Mouse (Mus musculus) gastrocnemius, postnatal 36 days (tissue): ENCODE results near the gene Atp13a2. TPM values are rescaled to one million over a fixed set of nuclear protein-coding genes. Genes with fewer than 3 reads are reported as not detected.

Source experiments
- DNase-seq, 2 experiments: peaks; one replicate each; pipeline ENCODE4 v3.0.0; 2022
- intact Hi-C: fragments of 180-260 bp; cut with DNase I; formaldehyde crosslinking; loops from one replicate; pipeline ENCODE4 v1.15.1; 2025
- total RNA-seq, 2 experiments: library from RNA; stranded (reverse); gene quantifications; 2 replicates each; pipeline ENCODE4 v1.2.3; 2021

Gene Atp13a2
- total RNA-seq, 2 experiments from 2014 or later, result 16.6 to 17.5 TPM

DNA sequence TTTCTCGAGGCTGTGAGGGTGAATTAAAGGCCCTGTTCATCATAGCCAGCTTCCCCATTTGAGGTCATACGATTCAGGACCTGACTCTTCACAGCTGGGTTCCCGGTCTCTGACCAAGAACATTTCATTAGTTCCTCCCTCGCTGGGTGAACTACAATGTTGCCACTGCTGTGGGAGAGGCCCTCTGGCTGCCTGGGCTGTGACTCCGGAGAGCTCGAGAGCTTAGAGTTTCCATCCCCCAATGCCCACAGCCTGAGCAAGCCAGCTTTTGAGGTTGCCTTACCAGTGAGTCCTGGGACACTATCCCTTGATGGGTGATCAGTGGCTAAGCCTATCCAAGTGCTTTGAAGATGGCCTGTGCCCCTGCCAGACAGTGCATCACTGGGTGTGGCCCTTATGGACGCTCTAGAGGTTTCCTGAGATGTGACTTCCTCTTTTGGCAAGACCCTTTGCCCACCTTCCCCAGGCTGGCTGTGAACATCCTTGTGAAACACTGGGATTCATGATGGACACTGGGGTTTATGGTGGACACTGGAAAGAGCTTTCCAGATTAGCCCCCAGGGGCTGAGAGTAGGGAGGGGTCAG lies 2.1 kb downstream of the Atp13a2 start:
- intact Hi-C loops, result no loop called here
- DNase-seq, result no peak

DNA sequence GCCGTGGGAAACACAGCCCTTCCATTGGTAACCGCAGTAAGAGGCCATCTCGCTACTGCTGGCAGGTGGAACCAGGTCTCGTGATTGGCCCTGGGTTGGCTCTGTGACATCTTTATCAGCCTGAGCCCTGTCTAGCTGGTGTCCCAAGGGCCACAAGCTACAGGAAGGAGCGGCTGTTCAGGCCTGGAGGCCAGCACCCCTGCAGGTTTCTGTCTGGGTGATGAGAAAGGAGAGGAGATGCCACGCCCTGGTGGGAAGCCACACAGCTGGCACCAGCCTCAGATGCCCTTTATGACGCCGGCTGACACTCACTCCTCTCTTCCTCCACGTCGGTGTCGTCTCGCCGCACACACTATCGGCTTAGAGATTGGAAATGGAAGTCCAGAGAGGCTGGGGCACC lies 2.8 kb downstream of the Atp13a2 start:
- no peak for DNase-seq
- intact Hi-C loops, result no loop called here

DNA sequence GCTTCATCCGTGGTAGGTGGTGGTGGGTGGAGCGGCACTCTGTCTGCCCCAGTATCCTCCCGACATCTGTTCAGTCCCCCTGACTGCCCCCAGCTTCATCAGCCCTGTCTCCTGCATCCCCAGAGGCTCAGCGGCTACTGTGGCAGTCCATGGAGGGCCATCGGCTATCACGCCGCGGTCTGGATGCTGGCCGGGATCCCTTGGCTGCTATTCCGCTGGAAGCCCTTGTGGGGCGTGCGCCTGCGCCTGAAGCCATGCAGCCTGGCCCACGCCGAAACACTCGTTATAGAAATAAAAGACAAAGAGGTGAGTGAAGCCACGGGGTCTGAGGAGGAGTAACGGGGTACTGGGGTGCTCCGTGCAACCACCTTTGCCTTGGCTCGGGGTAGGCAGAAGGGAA lies 5.5 kb downstream of the Atp13a2 start:
- intact Hi-C loops, result no loop called here
- DNase-seq, result no peak

DNA sequence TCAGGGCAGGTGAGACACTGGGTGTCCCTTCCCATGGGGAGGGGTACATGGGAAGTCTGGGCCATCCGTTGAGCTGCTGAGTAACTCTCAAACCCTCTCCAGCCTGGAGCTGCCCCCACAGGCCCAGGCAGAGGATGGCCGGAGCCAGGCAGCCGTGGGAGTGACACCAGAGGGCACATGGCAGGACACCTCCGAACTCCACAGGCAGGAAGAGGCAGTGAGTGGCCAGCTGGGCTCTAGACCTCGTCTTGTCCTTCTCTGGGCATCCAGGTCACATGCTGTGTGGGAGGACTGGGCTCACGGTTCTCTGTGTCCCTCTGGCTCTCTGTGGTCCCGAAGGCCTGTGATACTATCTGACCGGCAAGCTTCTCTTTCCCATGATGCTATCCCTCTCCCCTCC lies 7.2 kb downstream of the Atp13a2 start:
- intact Hi-C loops, result no loop called here
- DNase-seq, result no peak

DNA sequence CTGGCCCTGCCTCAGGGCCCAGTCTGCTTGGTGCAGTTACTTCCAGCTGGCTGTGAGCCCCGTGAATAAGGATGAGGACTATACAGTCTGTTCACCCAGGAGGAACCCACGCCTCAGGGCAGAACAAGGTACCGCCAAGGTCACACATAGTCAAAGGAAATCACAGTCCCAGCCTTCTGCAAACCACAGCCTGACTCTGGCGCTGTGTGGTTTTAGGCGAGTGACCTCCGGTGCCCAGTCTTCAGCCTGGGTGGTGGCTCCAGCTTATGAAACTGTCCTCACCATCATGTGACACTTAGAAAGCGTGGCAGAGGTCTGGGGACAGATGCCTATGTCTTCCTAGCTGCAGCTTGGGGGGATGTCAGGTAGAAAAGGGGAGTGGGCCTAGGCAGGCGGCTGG lies 9.1 kb downstream of the Atp13a2 start:
- intact Hi-C loops, result loop anchor here (5.0 kb wide), 1 partner anchor 1251 kb away; no protein-coding TSS in a partner anchor

DNA sequence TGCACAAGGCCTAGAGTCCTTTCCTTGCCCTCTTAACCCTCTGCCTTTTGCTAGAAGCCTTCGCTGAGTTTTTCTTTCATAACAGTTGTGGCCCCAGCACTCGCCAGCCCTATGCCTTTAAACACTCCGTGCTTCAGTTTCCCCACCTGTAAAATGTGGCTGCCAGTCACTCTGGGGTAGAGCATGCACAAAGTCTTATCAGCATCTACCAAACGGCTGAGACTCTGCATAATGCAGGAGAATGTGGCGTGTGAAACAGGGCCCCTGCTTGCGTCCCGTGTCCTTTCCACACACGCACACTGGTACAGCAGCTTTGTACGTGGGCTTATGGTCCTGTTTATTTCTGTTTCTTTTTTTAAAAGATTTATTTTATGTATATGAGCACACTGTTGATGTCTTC lies 10.1 kb downstream of the Atp13a2 start:
- DNase-seq, result no peak
- intact Hi-C loops, result loop anchor here (5.0 kb wide), 1 partner anchor 1250 kb away; no protein-coding TSS in a partner anchor

More for the DNA sequence above, 9.1 kb downstream of the Atp13a2 start:
- no peak for DNase-seq

DNA sequence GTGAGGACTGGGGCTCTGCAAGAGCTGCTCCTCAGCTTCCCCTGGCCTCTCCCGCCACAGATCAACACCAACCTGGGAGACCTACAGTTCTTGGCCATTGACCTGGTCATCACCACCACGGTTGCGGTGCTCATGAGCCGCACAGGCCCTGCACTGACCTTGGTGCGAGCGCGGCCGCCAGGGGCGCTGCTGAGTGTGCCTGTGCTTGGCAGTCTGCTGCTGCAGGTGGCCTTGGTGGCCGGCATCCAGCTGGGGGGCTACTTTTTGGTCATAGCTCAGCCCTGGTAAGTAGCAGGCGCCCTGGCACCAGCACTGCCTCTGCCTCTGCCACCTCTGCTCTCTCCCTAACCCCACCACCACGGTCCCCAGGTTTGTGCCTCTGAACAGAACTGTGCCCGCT lies 19.3 kb downstream of the Atp13a2 start:
- DNase-seq, result no peak
- intact Hi-C loops, result no loop called here

DNA sequence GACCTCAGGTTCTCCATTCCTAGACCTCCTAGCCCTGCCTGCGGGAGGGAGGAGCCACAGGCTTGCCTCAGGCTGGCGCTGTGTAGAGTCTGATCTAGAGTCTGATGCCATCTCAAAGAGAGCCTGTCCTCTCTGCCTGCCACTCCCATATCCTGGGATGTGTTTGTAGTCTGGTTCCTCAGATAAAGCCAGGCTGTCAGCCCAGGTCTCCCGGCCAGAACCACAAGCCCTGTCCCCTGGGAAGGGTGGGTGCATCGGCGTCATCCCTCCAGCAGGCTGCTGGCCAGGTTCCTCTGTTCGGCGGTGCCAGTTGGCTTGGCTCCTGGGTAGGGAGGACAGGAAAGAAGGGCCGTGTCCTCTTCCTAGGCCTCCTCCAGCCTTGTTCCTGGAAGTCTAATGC lies 21.4 kb downstream of the Atp13a2 start:
- intact Hi-C loops, result no loop called here
- peak; percentile 56 to 65 for DNase-seq

DNA sequence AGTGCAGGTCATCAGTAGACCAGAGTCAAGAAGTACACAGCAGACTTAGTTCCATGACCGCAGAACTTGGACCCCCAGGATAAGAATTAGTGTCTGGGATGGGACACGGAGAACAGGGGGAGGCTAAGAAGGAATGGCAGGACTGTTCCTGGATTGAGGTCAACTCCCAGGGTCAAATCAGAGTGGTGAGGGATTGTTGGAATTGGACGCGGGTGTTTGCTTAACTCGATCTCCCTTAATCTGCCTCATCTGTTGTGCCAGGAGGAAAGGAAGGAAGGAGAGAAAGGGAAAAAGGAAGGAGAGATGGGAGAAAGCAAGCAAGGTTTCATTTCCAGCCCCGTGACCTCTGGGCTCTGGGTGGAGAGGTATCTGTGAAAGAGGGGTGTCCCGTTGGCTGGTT lies 23.4 kb downstream of the Atp13a2 start, which contains the start of gene Mfap2:
Gene Mfap2, plus strand, starts transcription at position 301 of the 400 bp plus-strand sequence.
- no peak for DNase-seq
- intact Hi-C loops, result no loop called here

DNA sequence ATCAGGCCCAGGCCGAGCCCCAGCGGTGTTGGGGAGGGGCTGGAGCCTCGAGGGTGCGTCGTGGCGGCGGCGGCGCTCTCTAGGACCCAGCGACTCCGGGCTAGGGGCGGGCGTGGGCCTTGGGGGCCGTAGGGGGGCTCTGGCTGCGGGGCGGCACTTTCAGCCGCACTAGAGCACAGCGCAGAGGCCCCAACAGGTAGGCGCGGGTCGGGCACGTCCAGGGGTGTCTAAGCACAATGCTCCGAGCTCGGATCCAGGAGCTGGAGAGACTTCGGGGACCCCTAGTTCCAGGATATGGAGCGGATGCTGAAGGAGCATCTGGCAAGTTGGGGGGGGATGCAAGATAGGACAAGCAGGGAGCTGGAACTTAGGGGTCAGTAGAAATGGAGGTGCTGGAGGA lies 23.9 kb downstream of the Atp13a2 start:
- no peak for DNase-seq
- intact Hi-C loops, result no loop called here

DNA sequence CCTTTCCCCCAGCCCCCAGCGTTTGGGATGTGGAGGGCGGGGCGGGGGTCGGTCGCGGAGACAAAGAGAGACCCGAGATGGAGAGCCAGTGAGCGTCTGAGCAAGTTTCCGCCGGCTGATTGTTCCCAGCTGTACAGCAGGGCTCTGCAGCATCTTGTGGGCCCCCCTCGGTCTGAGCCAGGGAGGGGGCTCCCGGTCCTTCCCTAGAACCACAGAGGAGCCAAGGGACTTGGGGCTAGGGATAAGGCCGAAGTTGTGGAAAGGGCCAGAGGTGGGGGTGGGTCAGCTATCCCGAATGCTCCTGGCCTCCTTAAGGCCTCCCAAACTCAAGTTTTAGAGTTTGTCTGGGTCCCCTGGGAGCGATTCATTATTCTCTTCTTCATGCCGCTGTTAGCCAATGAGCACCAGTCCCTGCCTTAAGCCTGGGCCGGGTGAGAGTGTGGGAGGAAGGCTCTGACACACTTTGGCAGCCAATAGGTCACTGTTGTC lies 24.3 kb downstream of the Atp13a2 start:
- no peak for DNase-seq
- intact Hi-C loops, result no loop called here

DNA sequence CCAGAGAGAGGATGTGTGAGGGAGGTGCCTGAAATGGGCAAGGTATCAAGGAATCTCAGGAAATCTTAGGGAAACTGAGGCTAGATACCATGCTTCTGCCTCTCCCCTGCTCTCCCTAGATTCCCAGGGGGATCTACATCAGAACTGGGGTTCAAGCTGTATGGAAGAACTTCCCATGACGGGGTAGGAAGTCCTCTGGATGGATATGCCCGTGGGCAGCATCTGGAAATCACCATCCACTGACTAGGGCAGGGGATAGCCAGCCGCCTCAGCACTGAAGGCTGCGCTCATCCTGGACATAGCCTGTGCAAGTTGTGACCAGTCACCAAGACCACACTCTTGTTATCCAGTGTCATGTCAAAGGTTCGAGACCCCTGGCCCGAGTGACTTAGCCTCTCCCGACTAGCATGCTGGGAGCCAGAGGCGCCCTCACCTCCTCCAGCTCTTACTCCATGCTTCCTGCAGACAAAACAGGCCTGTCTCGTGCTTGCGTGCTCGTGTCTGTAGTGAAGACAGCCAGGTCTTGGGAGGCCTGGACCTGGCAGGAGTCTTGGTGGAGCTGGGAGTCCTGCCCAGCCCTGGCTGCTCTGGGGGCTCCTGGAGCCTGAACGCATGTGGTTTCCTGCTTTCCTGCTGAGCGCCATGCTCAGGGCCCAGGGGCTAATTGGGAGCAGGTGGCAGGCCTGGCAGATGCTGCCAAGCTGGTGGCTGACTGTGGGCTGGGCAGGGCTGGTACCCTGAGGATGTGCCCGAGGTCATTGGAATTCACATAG lies 25.1 kb downstream of the Atp13a2 start:
- DNase-seq, result peak; percentile 53 to 57
- intact Hi-C loops, result no loop called here

DNA sequence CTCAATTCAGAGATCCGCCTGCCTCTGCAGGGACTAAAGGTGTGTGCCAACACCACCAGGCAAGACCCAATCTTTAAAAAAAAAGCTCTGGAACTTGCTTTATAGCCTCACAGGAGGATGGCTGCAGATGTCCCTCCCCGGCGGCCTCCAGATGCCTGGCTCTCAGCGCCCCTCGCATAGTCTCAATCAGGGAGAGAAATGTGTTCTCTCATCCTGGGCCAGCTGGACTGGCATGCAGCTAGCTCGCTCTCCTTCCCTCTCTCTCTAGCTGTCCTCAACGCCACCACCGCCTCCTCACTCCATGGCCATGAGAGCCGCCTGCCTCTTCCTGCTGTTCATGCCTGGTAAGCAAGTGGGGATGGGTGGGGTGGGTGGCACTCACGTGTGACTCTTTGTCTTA lies 25.9 kb downstream of the Atp13a2 start:
- no peak for DNase-seq
- intact Hi-C loops, result no loop called here

DNA sequence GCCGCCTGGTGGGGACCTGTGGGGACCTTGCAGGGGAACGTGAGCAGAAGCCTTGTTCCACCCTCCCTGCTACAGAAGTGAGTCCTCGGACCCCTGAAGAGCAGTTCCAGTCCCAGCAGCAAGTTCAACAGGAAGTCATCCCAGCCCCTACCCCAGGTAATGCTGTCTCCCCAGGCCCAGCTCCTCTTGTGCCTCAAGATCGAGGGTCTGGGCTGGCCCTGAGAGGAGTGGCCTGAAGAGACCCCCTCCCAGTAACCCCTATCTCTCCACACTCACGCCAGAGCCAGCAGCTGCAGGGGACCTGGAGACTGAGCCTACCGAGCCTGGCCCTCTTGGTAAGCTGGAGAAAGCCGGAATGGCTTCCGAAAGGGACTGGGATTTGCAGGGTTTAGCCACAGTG lies 27.4 kb downstream of the Atp13a2 start:
- intact Hi-C loops, result no loop called here
- no peak for DNase-seq

DNA sequence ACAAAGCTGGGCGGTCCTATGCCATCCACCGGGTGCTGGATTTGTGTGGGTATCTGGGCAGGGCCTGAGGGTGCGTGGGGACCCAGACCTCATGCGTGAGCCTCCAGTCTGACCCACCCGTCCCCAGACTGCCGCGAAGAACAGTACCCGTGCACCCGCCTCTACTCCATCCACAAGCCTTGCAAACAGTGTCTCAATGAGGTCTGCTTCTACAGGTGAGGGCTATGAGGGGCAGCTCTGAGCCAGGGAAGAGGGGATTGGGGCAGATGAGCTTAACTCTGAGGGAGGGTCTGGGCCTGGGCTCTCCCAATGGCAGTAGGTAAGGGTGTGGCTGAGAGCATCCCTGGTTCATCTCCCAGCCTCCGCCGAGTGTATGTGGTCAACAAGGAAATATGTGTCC lies 28.2 kb downstream of the Atp13a2 start:
- DNase-seq, result no peak
- intact Hi-C loops, result no loop called here

DNA sequence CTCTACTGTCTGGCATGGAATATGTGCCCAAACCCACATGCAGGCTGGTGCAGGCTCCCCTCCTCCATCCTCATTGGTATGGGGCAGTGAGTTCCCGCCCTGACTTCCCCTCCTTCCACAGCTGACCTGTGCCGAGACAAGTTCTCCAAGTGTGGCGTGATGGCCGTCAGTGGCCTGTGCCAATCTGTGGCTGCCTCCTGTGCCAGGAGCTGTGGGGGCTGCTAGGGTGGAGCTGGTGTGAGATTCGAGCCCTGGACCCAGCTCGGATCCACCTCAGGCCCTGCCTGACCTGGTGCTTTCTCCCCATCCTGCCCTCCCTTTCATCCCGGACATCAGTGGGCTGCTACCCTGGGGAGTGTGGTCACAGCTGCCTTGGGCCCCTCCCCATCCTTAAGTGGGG lies 28.7 kb downstream of the Atp13a2 start:
- intact Hi-C loops, result no loop called here
- no peak for DNase-seq

DNA sequence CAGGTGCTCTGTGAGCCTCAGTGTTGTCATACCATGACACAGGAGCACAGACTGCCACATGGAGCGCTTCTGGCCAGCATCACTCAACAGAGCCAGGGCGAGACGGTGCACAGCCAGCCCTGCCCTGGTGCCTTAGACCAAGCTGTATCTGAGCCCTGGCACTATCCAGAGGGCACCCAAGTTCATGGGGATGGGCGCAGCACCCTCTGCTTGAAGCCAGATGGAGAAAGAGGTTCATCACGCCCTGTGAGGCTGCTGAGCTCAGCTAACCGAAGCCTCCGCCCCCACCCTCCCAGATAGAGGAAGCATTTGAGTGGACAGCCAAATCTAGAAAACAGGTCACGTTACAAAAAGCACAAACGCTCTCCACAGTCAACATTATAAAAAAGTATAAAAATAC lies 29.6 kb downstream of the Atp13a2 start:
- DNase-seq, result peak in 1 of 2 experiments; percentile 38
- intact Hi-C loops, result no loop called here

DNA sequence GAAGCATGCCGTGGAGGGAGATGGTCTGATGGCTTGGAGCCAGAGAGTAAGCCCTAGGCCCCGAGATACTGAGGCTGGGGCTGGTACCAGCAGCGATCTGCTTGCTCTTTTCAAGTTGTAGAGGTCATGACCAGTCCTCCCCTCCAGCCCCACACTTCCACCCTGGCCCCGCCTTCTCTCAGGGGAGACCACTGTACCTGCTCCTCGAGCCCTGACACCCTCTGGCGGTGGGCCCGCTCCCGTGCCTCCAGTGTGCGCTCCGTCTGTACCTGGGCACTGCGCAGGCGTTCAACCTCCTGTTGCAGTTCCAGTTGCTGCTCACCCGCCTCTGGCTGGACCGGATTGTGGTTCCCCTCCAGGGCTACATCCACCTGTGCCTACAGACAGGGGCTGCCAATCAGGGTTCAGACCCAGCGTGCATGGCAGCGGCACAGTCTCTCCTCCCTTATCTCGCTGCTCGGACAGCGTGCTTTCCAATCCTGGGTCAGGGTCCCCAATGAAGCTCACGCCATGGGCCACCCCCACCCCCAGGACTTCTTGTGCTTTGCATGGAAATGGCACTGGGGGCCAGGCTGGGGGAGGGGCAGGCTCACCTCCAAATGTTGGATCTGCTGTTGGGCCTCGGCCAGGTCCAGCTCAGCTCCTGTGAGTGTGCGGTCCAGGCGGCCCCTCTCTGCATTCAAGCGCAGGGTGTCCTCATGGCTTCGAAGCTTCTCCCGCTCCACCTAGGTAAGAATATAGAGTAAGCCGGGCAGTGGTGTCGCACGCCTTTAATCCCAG lies 31.2 kb downstream of the Atp13a2 start:
- intact Hi-C loops, result no loop called here

DNA sequence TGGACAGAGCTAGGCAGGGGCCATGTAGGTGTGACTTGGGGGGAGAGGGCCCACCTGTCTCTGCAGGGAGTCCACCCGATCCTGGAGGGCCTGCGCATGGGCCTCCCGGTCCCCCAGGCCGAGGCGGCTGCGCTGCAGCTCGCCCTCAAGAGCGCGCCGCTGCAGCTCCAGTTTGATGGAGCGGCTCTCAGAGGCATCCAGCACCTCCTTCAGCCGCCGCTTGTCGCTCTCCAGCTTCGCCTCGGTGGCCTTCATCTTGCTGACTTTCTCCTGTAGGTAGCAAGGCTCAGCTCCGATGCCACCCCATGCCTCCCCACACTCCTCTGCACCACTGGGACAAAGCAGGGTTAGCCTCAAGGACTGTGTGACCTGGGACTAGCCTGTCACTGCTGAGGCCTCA lies 33.5 kb downstream of the Atp13a2 start:
- intact Hi-C loops, result no loop called here
- DNase-seq, result no peak

More for the DNA sequence above, 31.2 kb downstream of the Atp13a2 start:
- no peak for DNase-seq

DNA sequence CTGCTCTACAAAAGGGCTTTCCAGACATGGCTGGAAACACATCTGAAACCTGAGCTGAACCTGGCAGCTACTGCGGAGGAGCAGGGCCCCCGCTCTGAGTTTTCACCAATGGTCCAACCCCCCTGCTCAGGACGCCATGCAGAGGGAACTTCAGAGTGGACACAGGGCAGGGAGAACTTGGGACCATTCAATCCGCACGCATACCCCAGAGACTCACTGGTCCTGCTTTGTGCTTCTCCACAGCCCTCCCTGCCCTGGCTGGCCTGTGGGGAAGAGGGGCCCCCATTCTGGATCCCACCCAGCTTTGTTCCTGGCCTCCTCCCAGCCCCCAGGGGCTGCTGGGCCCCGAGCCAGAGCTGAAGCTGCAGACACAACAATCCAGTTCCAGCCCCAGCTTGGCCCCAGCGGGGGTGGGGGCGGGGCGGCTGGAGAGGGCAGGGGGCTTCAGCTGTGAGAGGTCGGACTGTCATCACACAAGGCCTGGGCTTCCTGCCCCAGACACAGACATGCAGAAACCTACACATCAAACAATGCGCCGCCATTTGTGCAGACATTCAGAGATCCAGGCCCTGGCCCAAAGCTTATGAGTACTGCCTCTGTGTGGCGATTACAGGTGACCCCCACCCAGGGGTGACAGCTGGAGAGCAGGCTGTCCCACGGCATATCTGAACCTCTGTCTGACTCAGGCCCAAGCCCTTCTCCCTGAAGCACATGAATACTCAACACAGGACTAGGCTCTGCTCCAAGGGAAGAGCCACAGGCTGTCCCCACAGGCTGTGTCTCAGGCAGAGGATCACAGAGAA lies 34.3 kb downstream of the Atp13a2 start:
- DNase-seq, result peak in 1 of 2 experiments; percentile 59
- intact Hi-C loops, result no loop called here

DNA sequence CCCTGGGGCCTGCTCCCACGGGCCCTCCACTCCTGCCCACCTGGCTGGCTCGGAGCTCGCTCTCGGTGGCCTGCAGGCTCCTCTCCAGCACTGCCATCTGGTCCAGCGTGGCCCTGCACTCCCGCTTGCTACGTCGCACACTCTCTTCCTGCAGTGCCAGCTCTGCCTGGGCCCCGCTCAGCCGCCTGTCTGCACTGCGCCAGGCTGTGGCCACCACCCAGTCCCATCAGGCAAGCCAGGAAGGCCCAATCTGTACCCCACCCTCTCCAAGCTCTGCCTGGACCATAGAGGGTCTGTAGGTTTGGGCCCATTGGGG lies 34.9 kb downstream of the Atp13a2 start:
- DNase-seq, result no peak
- intact Hi-C loops, result no loop called here
